Mouse (Mus musculus) gastrocnemius, postnatal 36 days (tissue): ENCODE measurements around the gene Ky. TPM values are rescaled to one million over a fixed set of nuclear protein-coding genes. Genes with fewer than 3 reads are reported as not detected.
A peak's percentile ranks its signal among the peaks of the same experiment; 100 is the strongest.

Experiments used
- DNase-seq, 2 experiments: peaks; one replicate each; pipeline ENCODE4 v3.0.0; 2022
- intact Hi-C: fragments of 180-260 bp; cut with DNase I; formaldehyde crosslinking; loops from one replicate; pipeline ENCODE4 v1.15.1; 2025
- total RNA-seq, 2 experiments: library from RNA; stranded (reverse); gene quantifications; 2 replicates each; pipeline ENCODE4 v1.2.3; 2021

The Ky gene
- total RNA-seq, 2 experiments from 2014 or later = 78.9 to 87.7 TPM

DNA sequence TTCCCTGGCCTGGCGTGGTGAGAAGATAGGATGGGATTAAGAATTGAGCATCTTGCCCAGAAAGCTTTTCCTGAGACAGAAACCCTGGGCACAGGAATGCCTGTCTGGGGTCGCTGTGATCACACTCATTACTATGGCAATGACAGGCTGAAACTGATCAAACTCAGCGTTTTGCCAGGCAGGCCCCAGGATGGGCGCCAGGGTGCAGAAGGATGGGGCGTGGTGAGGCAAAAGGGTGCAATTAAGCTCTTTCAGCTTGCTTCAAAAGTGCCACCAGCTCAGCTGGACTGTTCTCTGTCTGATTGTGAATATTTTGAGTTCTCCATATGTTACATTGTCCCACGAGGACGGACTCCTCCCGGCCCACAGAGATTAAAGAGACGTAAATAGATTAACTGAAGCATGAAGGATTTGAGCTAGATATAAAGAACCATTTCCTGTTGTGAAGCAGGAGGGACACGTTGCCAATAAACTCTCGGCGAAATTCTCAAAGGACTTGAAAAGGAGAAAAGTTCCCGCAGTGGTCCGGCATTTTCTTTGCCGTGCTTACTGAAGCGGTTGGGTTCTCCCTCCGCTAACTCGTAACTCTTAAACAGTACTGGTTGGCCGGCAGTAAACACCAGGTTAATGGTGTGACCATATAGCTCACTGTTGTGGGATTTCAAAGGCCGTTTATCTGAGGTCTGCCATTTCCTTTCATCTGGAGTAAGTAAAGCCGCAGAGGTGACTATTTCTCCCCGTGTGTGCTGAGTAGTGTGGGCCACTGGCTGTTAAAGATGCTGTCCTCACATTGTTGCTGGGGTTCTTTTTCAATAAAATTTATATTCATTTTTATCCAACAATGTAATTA is 40.1 kb downstream of the Ky start:
- intact Hi-C loops = loop anchor here (5.0 kb wide), 2 partner anchors 143 to 188 kb away; no protein-coding TSS in a partner anchor
- no peak for DNase-seq

DNA sequence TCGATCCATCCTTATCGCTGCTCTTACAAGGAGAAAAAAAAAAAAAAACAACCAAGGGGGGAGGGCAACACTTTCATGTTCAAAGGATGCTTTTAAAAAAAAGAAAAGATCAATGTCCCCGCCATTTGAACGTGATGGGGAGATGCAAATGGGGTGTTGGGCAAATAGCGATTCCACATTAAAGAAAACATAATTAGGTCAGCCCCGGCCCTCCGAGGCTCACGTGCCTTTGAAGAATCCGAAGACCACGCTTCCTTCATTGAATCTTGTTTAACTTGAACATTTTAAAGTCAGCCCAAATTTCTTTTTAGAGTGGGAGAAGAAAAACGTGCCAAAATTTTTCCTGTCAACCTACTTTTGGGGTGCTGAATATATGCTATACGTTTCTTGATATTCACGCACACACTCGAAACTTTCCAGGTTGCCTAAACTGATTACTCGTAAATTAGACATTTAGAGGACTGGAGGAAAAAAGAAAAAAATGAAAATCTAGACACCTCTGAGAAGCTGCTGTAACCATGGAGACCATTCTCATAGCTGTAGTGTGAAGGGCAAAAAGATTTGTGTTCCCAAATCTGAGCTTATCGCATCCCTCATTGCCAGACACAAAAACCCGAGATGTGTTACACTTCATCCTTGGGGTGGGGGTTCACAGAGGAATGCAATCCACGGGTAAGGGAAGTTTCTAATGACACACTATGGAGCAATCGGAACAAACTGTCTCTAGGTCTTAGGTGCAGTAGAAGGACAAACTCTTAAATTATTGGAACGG is 40.9 kb downstream of the Ky start:
- DNase-seq = no peak
- intact Hi-C loops = loop anchor here (5.0 kb wide), 2 partner anchors 144 to 189 kb away; no protein-coding TSS in a partner anchor

DNA sequence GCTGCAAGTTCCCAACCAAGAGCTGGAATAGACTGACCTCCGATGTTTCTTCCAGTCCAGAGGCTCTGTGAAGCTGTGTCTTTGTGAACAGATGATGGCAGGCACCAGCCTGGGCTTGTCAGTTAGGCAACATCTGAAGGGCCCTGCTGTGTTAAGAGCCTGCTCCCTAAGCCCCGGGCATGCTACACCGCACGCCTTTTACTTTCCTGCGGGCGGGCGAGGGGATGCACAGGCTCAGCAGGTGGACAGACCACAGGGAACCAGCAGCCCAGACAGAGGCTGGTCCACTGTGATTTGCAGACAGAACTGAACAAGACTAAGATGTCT is 41.4 kb downstream of the Ky start:
- intact Hi-C loops = loop anchor here (5.0 kb wide), 2 partner anchors 145 to 190 kb away; no protein-coding TSS in a partner anchor
- DNase-seq = peak in 1 of 2 experiments; percentile 12

DNA sequence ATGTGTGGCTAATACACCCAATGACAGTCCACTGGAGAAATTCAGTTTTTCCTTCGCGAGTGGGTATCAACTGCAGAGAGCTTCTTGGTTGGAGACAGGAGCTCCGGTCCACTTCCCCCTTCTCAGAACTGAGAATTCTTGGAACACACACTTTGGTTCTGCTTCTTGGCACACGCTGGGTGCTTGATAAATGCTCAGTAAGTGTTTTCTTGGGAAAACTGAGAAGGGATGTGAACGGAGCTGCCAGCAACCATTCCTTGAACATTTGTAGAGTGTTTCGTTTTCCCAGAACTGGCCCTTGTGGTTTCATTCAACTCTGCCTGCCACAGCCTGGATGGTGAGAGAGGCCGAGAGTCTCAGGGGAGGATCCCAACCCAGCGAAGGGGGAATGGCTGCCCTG is 43.7 kb downstream of the Ky start:
- DNase-seq = peak in 1 of 2 experiments; percentile 11
- intact Hi-C loops = loop anchor here (5.0 kb wide), 2 partner anchors 147 to 192 kb away; no protein-coding TSS in a partner anchor

DNA sequence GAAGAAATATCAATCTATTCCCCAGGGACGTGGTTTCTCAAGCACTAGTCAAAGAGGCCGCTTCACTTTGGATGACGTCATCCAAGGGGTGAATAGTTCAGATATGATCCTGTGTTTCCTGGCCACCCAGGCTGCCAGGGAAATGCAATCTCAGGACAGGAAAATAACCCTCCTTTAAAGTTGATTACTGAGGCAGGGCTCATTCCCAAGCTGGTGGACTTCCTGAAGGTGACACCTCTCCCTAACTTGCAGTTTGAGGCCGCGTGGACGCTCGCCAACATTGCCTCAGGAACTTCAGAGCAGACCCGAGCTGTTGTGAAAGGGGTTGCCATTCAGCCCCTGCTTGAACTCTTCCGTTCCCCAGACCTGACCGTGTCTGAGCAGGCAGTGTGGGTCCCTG is 46.2 kb downstream of the Ky start:
- DNase-seq = no peak
- intact Hi-C loops = no loop called here

DNA sequence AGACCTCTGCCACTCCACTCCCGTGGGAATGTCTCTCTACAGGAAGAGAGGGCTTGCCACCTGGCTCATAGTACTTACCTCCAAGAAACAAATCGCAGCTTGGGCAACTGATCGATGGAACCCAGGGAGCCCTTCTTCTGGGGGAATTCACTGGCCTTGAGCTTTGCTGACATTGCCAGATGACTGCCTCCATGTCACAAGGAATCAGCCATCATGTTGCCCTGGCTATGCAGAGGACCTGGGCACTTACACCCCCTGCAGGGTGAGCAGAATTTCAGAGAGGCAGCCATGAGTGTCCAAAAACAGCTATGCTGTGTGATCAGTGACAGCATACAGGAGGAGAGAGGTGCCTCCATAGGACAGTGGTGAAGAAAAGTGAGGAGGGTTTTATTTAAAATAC is 48.2 kb downstream of the Ky start:
- intact Hi-C loops = no loop called here
- no peak for DNase-seq

DNA sequence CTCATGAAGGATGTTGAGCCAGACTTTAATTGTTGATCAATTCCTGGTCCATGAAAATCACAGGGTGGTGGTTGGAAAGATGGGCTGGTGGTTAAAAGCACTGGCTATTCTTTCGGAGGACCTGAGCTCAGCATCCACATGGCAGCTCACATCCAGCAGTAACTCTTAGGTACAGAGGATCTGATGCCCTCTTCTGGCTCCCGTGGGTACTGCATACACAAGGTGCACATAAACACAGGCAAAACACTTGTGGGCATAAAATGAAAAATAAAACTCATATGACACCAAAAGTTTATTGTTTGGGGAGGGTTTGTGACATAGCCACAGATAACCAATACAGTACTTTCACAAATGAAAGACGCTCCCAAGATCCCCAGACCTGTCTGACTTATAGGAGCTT is 52.9 kb downstream of the Ky start:
- intact Hi-C loops = no loop called here
- no peak for DNase-seq

DNA sequence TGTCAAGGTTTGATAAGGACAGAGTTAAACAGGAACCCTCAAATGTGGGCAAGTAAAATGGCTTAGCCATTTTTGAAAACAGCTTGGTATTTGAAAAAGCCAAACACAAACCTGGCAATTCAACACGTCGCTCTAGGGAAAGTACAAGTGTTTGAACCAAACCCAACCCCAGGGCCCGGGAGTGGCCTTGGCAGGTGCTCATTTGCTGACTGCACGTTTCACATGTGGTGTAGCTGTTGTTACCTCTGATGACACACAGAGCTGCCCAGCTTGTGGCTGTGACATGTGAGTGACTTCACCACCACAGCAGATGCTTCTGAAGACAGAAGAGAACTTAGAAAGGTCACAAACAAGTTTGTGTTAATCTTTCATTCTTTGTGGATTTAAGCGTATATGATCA is 67.3 kb downstream of the Ky start:
- intact Hi-C loops = no loop called here
- no peak for DNase-seq

DNA sequence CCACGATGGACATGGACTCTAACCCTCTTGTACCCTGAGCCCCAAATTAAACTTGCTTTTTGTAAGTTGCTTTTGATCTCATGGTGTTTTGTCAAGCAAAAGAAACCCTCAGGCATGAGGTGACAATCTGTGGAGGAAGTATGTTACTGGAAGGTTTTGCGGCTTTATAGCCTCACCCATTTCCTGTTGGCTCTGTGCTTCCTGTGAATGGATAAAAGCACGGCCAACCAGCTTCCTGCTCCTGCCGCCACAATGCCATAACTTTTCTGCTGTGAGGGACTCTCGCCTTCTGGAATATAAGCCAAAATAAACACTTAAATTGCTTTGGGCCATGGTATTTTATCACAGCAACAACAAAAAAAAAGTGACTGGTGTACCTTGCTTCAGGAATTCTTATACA is 71.9 kb downstream of the Ky start:
- DNase-seq = no peak
- intact Hi-C loops = no loop called here

DNA sequence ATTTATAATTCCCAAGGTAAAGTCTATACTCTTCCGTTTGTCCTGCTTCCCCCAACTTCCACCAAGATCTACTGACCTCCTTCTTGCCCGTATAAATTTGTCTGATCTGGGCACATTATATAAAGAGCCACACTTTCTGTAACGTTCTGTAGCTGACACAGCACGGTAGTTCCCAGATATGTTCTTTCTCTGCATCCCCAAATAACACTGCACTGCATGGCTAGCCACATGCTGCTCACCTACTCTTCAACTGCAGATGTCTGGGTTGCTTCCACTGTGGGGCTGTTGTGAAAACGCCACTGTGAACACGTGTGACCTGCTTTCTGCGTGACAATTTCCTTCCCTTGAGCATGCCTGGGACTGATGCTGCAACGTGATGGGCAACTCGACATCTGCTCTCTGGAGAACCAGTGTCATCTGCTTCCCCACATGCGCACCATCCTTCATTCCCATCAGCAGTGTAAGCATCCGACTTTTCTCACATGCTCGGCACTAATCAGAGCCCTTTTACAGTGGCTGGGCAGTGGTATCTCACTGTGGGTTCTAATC is 76.4 kb downstream of the Ky start:
- DNase-seq = no peak

DNA sequence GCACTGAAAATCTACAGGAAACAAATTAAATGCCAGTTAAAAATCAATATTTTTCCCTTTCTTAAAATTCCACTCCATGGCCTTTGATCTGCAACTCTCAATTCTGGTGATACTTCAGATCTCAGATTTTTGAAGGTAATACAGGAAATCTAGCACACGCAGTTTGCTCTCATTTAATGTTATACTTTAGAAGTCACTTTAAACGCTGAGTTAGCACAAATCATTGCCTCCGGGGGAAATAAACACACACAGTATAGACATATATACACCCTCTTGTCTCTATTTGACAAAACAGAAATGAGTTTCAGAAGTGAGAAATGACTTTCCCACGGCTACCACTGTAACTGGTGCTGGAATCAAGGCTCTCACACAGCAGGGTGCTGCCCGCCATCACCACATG is 81.8 kb downstream of the Ky start:
- intact Hi-C loops = no loop called here
- DNase-seq = no peak

More for the DNA sequence above, 76.4 kb downstream of the Ky start:
- intact Hi-C loops = no loop called here

DNA sequence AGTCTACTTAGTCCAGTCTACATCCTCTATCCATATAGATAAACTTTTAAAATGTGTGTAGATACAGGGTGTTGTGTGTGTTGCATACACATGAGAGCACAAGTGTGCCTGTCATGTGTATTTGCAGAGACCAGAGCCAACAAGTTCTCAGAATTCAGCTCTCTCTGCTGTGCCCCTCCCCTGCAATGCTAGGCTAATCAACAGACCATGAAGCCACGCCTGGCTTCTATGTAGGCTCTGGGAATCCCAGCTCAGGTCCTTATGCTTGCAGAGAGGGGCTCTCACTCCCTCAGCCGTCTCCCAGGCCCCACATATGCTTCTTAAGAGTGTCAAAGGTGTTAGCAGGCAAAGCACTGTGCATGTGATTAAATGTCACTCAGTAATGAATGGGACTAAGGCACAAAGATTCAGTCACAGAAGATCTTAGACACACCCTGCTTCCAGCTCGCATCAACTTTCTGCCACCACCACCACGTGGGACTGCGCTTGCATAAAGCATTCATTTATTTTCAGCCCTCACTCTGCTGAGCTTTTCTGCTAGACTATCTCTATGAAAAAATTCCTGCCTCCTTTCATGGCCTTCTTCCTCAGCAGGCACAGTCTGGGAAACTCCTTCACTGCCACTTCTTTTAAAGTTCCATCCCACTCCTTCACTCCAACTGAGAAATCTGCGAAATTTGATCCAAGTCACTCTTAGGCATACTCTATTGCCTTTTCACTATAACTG is 89.3 kb downstream of the Ky start:
- intact Hi-C loops = no loop called here
- DNase-seq = no peak

Other genes with a start within 250 kb of the Ky start
- gene Ephb1, start 151.1 kb upstream of the Ky start, total RNA-seq = 1 to 10 TPM in 1 of 2 experiments, under 1 TPM in 1; 0.59 to 1.4 TPM
- 100 to 1,000 TPM; 186 to 195 TPM for gene Anapc13, start 120.5 kb downstream of the Ky start, total RNA-seq
- gene Cep63, start 120.8 kb downstream of the Ky start, total RNA-seq = 10 to 100 TPM; 20.7 to 21.9 TPM
- 10 to 100 TPM; 12.0 to 20.5 TPM for gene Amotl2, start 210.9 kb downstream of the Ky start, total RNA-seq